Mouse (Mus musculus) megakaryocyte-erythroid progenitor cell, adult 5-6 weeks (primary cell): ENCODE measurements around the gene Lrrc38. TPM values are rescaled to one million over a fixed set of nuclear protein-coding genes. Genes with fewer than 3 reads are reported as not detected.

ENCODE experiments used
- total RNA-seq, 2 experiments: library from RNA; stranded (forward) in 1 of 2; stranded (reverse) in 1 of 2; fragments of 200-1000, 215-1000 nt in 1 of 2; fragments of >200 nt in 1 of 2; fragmentation: Nextera tagmentation in 1 of 2; gene quantifications; 2 replicates each; pipeline ENCODE4 v1.2.3; 2014 to 2017

Gene Lrrc38
- total RNA-seq, 2 experiments from 2014 or later: not detected

Other genes starting within 250 kb of the Lrrc38 start
- gene Prdm2, start 136.8 kb upstream of the Lrrc38 start, total RNA-seq (2014; fragmentation: Nextera tagmentation): 17.0 and 22.9 TPM in 2 replicates
- 7.8 and 9.0 TPM in 2 replicates for gene Prdm2, start 136.8 kb upstream of the Lrrc38 start, total RNA-seq (2017)
- not detected in 2 replicates for gene Pdpn, start 50.2 kb upstream of the Lrrc38 start, total RNA-seq (2014; fragmentation: Nextera tagmentation)
- not detected in 2 replicates for gene Pdpn, start 50.2 kb upstream of the Lrrc38 start, total RNA-seq (2017)
- not detected in 2 replicates for gene Pramel1, start 44.7 kb downstream of the Lrrc38 start, total RNA-seq (2014; fragmentation: Nextera tagmentation)
- gene Pramel1, start 44.7 kb downstream of the Lrrc38 start, total RNA-seq (2017): not detected in 2 replicates
- gene Pramef8, start 62.7 kb downstream of the Lrrc38 start, total RNA-seq (2014; fragmentation: Nextera tagmentation): 4.7 and 8.8 TPM in 2 replicates
- 8.6 and 29.3 TPM in 2 replicates for gene Pramef8, start 62.7 kb downstream of the Lrrc38 start, total RNA-seq (2017)
- gene Oog4, start 100.6 kb downstream of the Lrrc38 start, total RNA-seq (2014; fragmentation: Nextera tagmentation): not detected in 2 replicates
- not detected in 2 replicates for gene Oog4, start 100.6 kb downstream of the Lrrc38 start, total RNA-seq (2017)
- gene Gm13043, start 161.6 kb downstream of the Lrrc38 start, total RNA-seq (2014; fragmentation: Nextera tagmentation): not detected in 2 replicates
- gene Gm13043, start 161.6 kb downstream of the Lrrc38 start, total RNA-seq (2017): not detected in 2 replicates
- not detected in 2 replicates for gene Gm13040, start 186.2 kb downstream of the Lrrc38 start, total RNA-seq (2014; fragmentation: Nextera tagmentation)
- gene Gm13040, start 186.2 kb downstream of the Lrrc38 start, total RNA-seq (2017): not detected in 2 replicates
- not detected in 2 replicates for gene BC080695, start 201.9 kb downstream of the Lrrc38 start, total RNA-seq (2014; fragmentation: Nextera tagmentation)
- not detected in 2 replicates for gene BC080695, start 201.9 kb downstream of the Lrrc38 start, total RNA-seq (2017)
- not detected in 2 replicates for gene Gm13057, start 202.0 kb downstream of the Lrrc38 start, total RNA-seq (2014; fragmentation: Nextera tagmentation)
- not detected in 2 replicates for gene Gm13057, start 202.0 kb downstream of the Lrrc38 start, total RNA-seq (2017)